Mouse (Mus musculus) erythroblast, embryonic 14.5 days (primary cell): ENCODE data around the gene Foxe1.

Source experiments
- GATA1 ChIP-seq: IDR thresholded peaks from 2 replicates; pipeline ENCODE4 v1.6.1; 2012; ENCODE audit warnings: low read length, inconsistent platforms, mixed read lengths
- TAL1 ChIP-seq: IDR thresholded peaks from 3 replicates; pipeline ENCODE4 v1.6.1; 2012; ENCODE audit warnings: low read length, inconsistent platforms, mixed read lengths

DNA sequence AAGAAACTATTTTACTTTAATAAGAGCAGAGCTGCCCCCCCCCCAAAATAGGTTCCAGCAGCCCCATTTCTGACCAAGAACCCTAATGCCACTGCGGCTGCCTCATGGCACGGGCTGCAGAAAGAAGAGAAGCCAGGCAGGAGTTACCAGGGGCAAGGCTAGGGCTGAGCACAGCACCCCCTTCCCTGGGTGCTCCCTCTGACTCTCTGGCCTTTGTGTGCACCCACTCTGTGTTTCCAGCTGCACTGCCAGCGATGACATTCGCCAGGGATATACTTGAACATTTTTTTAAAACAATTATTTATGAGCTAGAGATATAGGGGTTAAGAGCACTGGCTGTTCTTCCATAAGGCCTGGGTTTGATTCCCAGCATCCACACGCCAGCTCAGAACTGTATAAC, 6.1 kb downstream of the Foxe1 start:
- no peak for TF ChIP-seq GATA1
- TF ChIP-seq TAL1: no peak
